Mouse (Mus musculus): Measurements from ENCODE around the gene Bpifb6. TPM values are rescaled to one million over a fixed set of nuclear protein-coding genes. Genes with fewer than 3 reads are reported as not detected.

Bpifb6 gene
- total RNA-seq, 4 experiments from 2014 or later = not detected

Other genes starting within 250 kb of the Bpifb6 start
- under 1 TPM in 2 of 4 experiments, not detected in 2; 0.18 to 0.20 TPM for gene Dnmt3c, start 203.7 kb upstream of the Bpifb6 start, total RNA-seq (2022)
- gene Mapre1, start 159.1 kb upstream of the Bpifb6 start, total RNA-seq (2022) = 10 to 100 TPM; 71.8 to 84.9 (median 76.6) TPM
- gene Efcab8, start 120.5 kb upstream of the Bpifb6 start, total RNA-seq (2022) = under 1 TPM; 0.14 to 0.61 (median 0.37) TPM
- gene Sun5, start 29.3 kb upstream of the Bpifb6 start, total RNA-seq (2022) = not detected
- not detected for gene Bpifb2, start 25.3 kb upstream of the Bpifb6 start, total RNA-seq (2022)
- gene Bpifb3, start 17.8 kb downstream of the Bpifb6 start, total RNA-seq (2022) = not detected
- not detected for gene Bpifb4, start 37.8 kb downstream of the Bpifb6 start, total RNA-seq (2022)
- not detected for gene Bpifa6, start 74.6 kb downstream of the Bpifb6 start, total RNA-seq (2022)
- gene Bpifa2, start 107.9 kb downstream of the Bpifb6 start, total RNA-seq (2022) = not detected
- gene Bpifa3, start 229.9 kb downstream of the Bpifb6 start, total RNA-seq (2022) = not detected
- not detected for gene Bpifa1, start 242.5 kb downstream of the Bpifb6 start, total RNA-seq (2022)

Measured in layer of hippocampus, adult 8-10 months (tissue).